Mouse (Mus musculus): Measurements from ENCODE around the gene Ptms. TPM values are rescaled to one million over a fixed set of nuclear protein-coding genes. Genes with fewer than 3 reads are reported as not detected.
A peak's percentile ranks its signal among the peaks of the same experiment; 100 is the strongest.

Gene Ptms
- polyA plus RNA-seq, 1 experiment from 2014 or later, result 218 TPM

- Histone ChIP-seq H3K36me3 (replicated peaks) (peaks cover 31% of the 10 kb centered on the region), H3K4me3 (peak overlapping the region; percentile 66; the same call in 1 of the 2 replicates), H3K27me3 (ENCODE audit: poor library complexity, severe bottlenecking) (peaks cover 53% of the 10 kb centered on the region), H3K27ac (peak overlapping the region; percentile 54; the same call in 1 of the 2 replicates), H3K4me1 (peaks cover 68% of the 10 kb centered on the region), H3K9me3 (no peaks in the 10 kb centered on the region)
- DNase-seq (ENCODE audit: extremely low spot score, low spot score), result no peak
- 73% methylated on average over 6 of the region's 6 CpGs for whole genome bisulfite sequencing
Observed at GRCm38 (mm10) chr6:124913214-124913613, 6.7 kb downstream of the Ptms start.

- 16% methylated on average over 11 of the region's 13 CpGs for WGBS
Observed at GRCm38 (mm10) chr6:124911533-124912218, 8.2 kb downstream of the Ptms start, which contains the start of gene Lag3. TSS of gene Lag3 (minus strand) at chr6:124911705.

GRCm38 (mm10) chr6:124910032-124910431, 9.9 kb downstream of the Ptms start:
- Histone ChIP-seq H3K27me3 (ENCODE audit: poor library complexity, severe bottlenecking) (peaks cover 56% of the 10 kb centered on the region), H3K27ac (peak overlapping the region; percentile 81), H3K4me1 (peaks cover 51% of the 10 kb centered on the region), H3K9me3 (no peaks in the 10 kb centered on the region), H3K36me3 (replicated peaks) (peaks cover 28% of the 10 kb centered on the region), H3K4me3 (peak overlapping the region; percentile 45)
- DNase-seq (ENCODE audit: extremely low spot score, low spot score), result no peak
- WGBS, result 3% methylated on average over 32 of the region's 32 CpGs

More at GRCm38 (mm10) chr6:124911533-124912218, 8.2 kb downstream of the Ptms start, which contains the start of gene Lag3:
- no peaks in the 10 kb centered on the region for H3K9me3 ChIP-seq
- peaks cover 62% of the 10 kb centered on the region for H3K4me1 ChIP-seq
- DNase-seq (ENCODE audit: extremely low spot score, low spot score), result no peak
- H3K4me3 ChIP-seq, result peak within 1 kb of the TSS; percentile 45; the same call in 1 of the 2 replicates
- H3K27ac ChIP-seq, result peak within 1 kb of the TSS; percentile 81
- peaks cover 31% of the 10 kb centered on the region for H3K36me3 ChIP-seq (replicated peaks)
- H3K27me3 ChIP-seq (ENCODE audit: poor library complexity, severe bottlenecking), result peaks cover 56% of the 10 kb centered on the region

GRCm38 (mm10) chr6:124907767-124908166, 12.1 kb downstream of the Ptms start:
- no peak overlapping the region for H3K4me3 ChIP-seq
- H3K27ac ChIP-seq, result no peak overlapping the region
- H3K36me3 ChIP-seq (replicated peaks), result peaks cover 5% of the 10 kb centered on the region
- WGBS, result 84% methylated on average over 1 of the region's 1 CpGs
- H3K27me3 ChIP-seq (ENCODE audit: poor library complexity, severe bottlenecking), result peaks cover 47% of the 10 kb centered on the region
- no peaks in the 10 kb centered on the region for H3K9me3 ChIP-seq
- no peak for DNase-seq (ENCODE audit: extremely low spot score, low spot score)
- H3K4me1 ChIP-seq, result peaks cover 50% of the 10 kb centered on the region

GRCm38 (mm10) chr6:124904991-124905860, 14.7 kb downstream of the Ptms start:
- Histone ChIP-seq H3K36me3 (replicated peaks) (no peaks in the 10 kb centered on the region), H3K9me3 (no peaks in the 10 kb centered on the region), H3K27ac (peak overlapping the region; percentile 96), H3K27me3 (ENCODE audit: poor library complexity, severe bottlenecking) (peaks cover 24% of the 10 kb centered on the region), H3K4me3 (peak overlapping the region; percentile 56), H3K4me1 (peaks cover 32% of the 10 kb centered on the region)
- 25% methylated on average over 16 of the region's 16 CpGs for WGBS
- DNase-seq (ENCODE audit: extremely low spot score, low spot score), result no peak

GRCm38 (mm10) chr6:124904161-124904981, 15.5 kb downstream of the Ptms start:
- WGBS, result 5% methylated on average over 24 of the region's 24 CpGs
- H3K36me3 ChIP-seq (replicated peaks), result no peaks in the 10 kb centered on the region
- peaks cover 24% of the 10 kb centered on the region for H3K4me1 ChIP-seq
- H3K9me3 ChIP-seq, result no peaks in the 10 kb centered on the region
- peak overlapping the region; percentile 56 for H3K4me3 ChIP-seq
- DNase-seq (ENCODE audit: extremely low spot score, low spot score), result peak; percentile 85
- peaks cover 15% of the 10 kb centered on the region for H3K27me3 ChIP-seq (ENCODE audit: poor library complexity, severe bottlenecking)
- H3K27ac ChIP-seq, result peak overlapping the region; percentile 96

- WGBS, result 0% methylated on average over 23 of the region's 23 CpGs
- H3K36me3 ChIP-seq (replicated peaks), result no peaks in the 10 kb centered on the region
- H3K4me1 ChIP-seq, result peaks cover 24% of the 10 kb centered on the region
- peak; percentile 97 for DNase-seq (ENCODE audit: extremely low spot score, low spot score)
- peak overlapping the region; percentile 56 for H3K4me3 ChIP-seq
- peak overlapping the region; percentile 96 for H3K27ac ChIP-seq
- peaks cover 8% of the 10 kb centered on the region for H3K27me3 ChIP-seq (ENCODE audit: poor library complexity, severe bottlenecking)
- no peaks in the 10 kb centered on the region for H3K9me3 ChIP-seq
Observed at GRCm38 (mm10) chr6:124903580-124904151, 16.2 kb downstream of the Ptms start.

- no peak for DNase-seq (ENCODE audit: extremely low spot score, low spot score)
- no peaks in the 10 kb centered on the region for H3K9me3 ChIP-seq
- no peak overlapping the region for H3K27ac ChIP-seq
- H3K27me3 ChIP-seq (ENCODE audit: poor library complexity, severe bottlenecking), result no peaks in the 10 kb centered on the region
- H3K4me1 ChIP-seq, result peaks cover 24% of the 10 kb centered on the region
- no peak overlapping the region for H3K4me3 ChIP-seq
- no peaks in the 10 kb centered on the region for H3K36me3 ChIP-seq (replicated peaks)
Observed at GRCm38 (mm10) chr6:124901851-124902250, 18.1 kb downstream of the Ptms start.

GRCm38 (mm10) chr6:124900801-124901480, 19.0 kb downstream of the Ptms start:
- Histone ChIP-seq H3K4me3 (no peak overlapping the region), H3K4me1 (peaks cover 24% of the 10 kb centered on the region), H3K27ac (0 out of 2 replicates have a peak overlapping the region, but pooled peaks have one; percentile 41), H3K9me3 (no peaks in the 10 kb centered on the region), H3K27me3 (ENCODE audit: poor library complexity, severe bottlenecking) (no peaks in the 10 kb centered on the region), H3K36me3 (replicated peaks) (no peaks in the 10 kb centered on the region)
- 79% methylated on average over 10 of the region's 10 CpGs for WGBS
- DNase-seq (ENCODE audit: extremely low spot score, low spot score), result no peak

- 62% methylated on average over 8 of the region's 8 CpGs for WGBS
- peaks cover 21% of the 10 kb centered on the region for H3K4me1 ChIP-seq
- H3K9me3 ChIP-seq, result no peaks in the 10 kb centered on the region
- H3K36me3 ChIP-seq (replicated peaks), result no peaks in the 10 kb centered on the region
- peak overlapping the region; percentile 41; the same call in 1 of the 2 replicates for H3K27ac ChIP-seq
- no peaks in the 10 kb centered on the region for H3K27me3 ChIP-seq (ENCODE audit: poor library complexity, severe bottlenecking)
- H3K4me3 ChIP-seq, result no peak overlapping the region
- DNase-seq (ENCODE audit: extremely low spot score, low spot score), result no peak
Observed at GRCm38 (mm10) chr6:124900056-124900800, 19.7 kb downstream of the Ptms start.

- Histone ChIP-seq H3K4me3 (no peak overlapping the region), H3K36me3 (replicated peaks) (no peaks in the 10 kb centered on the region), H3K9me3 (no peaks in the 10 kb centered on the region), H3K27ac (no peak overlapping the region), H3K27me3 (ENCODE audit: poor library complexity, severe bottlenecking) (no peaks in the 10 kb centered on the region), H3K4me1 (peaks cover 3% of the 10 kb centered on the region)
- 85% methylated on average over 3 of the region's 3 CpGs for WGBS
- DNase-seq (ENCODE audit: extremely low spot score, low spot score), result no peak
Observed at GRCm38 (mm10) chr6:124898359-124898758, 21.5 kb downstream of the Ptms start.

Data from forebrain, embryonic 10.5 days (tissue).